Mouse (Mus musculus): ENCODE measurements around the gene Chkb.

- TF ChIP-seq CTCF (IDR thresholded peaks at IDR 0.05; ENCODE audit: insufficient read depth, low read depth, low read length) (no peak), POLR2A (IDR thresholded peaks at IDR 0.05; ENCODE audit: insufficient read depth, low read depth, low read length) (no peak)
These were observed 30.0 kb downstream of the Chkb start for GRCm38 (mm10) chr15:89399716-89400115.

All from olfactory bulb, adult 2 months (tissue).